Mouse (Mus musculus): ENCODE data around the gene Bmpr1b.

Gene Bmpr1b

GRCm38 (mm10) chr3:142113208-142113607 lies 56.0 kb downstream of the Bmpr1b start:
- DNase-seq = no peak

DNA sequence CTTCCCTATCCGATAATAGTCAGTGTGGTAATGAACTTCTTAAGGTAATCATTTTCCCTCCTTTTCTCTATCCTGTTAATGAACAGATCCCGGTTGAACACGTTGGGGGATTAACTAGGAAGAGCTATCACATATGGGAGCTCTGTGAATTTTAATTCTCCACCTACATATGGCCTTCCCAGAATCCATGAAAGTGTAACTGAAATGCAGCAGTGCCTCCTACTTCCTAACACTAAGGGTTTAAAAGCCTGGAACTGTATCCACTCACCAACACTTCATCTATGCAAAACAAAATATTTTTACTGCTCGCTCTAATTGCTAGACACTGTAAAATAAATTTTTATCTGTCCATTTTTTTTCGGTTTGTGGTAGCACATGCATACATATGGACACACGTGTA lies 63.0 kb downstream of the Bmpr1b start:
- DNase-seq = no peak

DNA sequence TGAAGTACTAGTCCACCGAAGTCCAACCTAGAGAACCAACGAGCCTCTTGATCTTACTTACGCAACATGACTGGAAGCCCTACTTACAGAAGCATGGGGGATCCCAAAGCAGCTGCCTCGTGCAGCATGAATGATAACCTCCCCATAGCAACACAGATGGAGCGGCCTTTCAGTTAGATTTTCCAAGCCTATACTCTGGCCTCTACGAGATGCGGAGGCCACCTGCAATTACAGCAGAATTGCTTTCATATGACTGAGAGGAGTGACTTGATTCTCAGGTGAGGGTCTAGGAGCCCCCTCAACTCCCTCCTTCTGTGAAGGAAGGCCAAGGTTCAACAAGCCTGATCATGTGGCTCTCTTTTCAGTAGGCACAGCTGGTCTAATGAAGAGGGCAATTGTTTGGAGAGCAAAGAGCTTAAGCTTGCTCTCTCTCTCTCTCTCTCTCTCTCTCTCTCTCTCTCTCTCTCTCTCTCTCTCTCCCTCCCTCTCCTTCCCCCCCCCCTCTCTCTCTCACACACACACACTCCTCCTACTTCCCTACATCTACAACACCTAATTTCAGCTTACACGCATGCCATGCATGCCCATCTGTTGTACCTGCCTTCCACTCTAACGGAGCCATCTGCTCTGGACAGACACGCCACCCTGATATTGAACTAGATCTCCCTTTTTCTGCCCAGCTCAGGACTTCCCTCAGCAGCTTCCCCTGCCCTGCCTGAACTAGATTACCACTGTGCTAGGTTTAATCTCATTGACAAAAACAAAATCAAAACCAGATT lies 65.0 kb downstream of the Bmpr1b start:
- no peak for DNase-seq

DNA sequence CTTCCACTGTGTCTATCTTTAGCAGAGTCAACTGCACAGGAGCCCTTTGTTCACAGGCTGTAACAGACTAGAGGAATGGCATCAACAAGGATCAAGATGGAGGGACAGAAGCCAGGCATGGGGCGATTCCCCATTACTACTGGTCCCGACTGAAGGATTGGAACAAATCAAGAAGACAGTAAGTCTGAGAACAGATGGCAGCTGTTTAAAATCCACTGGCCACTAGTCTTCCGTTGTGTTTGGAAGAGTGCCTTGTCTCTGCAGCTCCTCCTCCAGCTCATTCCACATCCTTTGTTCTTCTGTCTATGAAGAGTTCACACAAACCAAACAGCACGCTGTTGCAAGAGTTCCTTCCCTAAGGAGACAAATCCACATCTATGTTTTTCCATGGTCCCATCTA lies 65.6 kb downstream of the Bmpr1b start:
- no peak for DNase-seq

DNA sequence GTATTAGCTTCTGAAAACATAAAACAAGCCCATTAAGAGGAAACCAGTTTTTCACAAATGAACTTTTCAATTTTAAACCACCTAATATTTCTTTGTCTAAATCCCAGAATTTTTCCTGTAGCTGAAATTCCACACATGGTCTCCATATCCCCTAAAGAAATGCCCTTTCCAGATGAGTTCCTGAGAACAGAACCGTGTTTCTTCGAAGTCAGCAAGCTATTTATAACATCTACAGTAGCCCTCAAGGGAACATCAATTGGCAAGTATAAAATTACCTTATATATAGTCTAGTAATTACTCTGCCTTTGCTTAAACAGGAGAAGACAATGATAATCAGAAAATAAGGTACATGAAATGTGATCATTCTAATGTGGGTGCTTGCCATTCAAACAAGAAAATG lies 70.1 kb downstream of the Bmpr1b start:
- DNase-seq = no peak

DNA sequence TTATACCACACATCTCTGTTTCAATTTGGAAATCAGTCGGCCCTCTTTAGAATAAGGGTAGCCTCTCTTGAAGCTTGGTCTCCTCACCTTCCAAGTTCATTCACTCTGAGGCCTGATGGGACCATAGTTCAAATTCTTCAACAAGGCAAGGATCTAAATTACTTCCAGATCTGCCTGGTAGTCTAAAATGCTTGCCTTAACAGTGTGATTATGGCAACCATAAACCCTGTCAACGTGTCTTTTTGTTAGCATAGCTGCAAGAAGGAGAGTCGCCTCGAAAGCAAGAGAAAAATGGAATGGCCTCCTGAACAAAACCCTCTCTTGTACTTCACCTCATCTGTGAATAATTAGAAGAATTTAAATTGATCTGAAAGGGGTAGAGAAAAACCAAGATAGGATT lies 75.2 kb downstream of the Bmpr1b start:
- DNase-seq = no peak

DNA sequence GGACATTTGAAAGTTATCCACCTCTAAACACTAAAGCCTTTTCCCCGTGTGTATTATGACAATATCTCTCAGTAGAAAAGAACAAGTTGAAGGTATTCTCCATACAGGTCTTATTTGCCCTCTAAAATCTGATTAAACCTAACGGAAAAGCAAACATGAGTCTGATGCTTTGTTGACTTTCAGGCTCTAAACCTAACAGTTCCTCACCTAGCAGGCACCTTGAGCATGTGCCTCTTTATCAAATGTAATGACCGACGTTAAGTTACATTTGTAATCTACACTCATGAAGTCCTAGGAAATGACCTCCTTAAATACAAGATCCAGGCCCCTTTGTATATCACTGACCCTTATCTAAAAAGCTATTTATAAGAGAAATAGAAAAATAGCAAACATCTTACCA lies 79.5 kb downstream of the Bmpr1b start:
- DNase-seq = no peak

DNA sequence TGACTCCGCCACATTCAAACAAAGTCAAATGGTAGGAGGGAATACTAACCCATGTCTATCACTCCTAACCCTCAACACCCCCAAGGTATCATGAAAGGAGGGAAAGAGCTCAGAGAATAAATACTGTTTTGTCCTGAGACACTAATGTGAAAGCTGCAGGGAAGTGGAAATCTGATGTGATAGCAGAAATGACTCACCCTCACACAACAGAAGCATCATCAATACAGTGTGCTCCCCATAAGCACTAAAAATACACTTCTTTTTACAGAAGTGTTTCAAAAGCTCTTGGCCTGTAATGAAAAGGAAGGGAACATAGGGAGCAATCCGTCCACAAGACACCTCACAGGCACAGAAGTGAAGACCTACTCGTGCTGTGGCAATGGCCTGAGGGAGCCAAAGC lies 83.3 kb downstream of the Bmpr1b start:
- no peak for DNase-seq

GRCm38 (mm10) chr3:142084091-142084490 lies 85.1 kb downstream of the Bmpr1b start:
- DNase-seq = no peak

- DNase-seq = no peak
These were observed 91.4 kb downstream of the Bmpr1b start for GRCm38 (mm10) chr3:142077723-142078302.

DNA sequence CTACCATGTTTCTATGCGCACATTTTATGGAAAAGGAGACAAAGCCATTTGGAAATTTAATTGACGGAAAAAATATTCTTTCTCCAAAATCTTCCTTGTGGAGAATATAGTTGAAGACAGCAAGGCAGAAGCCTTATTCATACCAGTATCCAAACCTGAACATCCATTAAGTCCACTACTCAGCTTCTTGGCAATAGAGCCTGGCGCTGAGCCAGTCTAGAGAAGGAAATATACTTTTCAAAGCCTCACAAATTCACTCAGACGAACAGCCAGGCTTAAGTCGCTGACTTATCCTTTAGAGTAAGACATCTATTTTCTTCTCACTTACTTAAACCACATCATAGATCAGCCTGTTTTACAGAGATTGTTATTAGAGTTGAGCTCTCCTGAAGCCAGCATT lies 97.6 kb downstream of the Bmpr1b start:
- peak; percentile 15 to 16 for DNase-seq

GRCm38 (mm10) chr3:142066792-142067346 lies 102.4 kb downstream of the Bmpr1b start:
- DNase-seq = no peak

- DNase-seq = peak in 1 of 2 experiments; percentile 26
These were observed 104.1 kb downstream of the Bmpr1b start for GRCm38 (mm10) chr3:142065111-142065510.

DNA sequence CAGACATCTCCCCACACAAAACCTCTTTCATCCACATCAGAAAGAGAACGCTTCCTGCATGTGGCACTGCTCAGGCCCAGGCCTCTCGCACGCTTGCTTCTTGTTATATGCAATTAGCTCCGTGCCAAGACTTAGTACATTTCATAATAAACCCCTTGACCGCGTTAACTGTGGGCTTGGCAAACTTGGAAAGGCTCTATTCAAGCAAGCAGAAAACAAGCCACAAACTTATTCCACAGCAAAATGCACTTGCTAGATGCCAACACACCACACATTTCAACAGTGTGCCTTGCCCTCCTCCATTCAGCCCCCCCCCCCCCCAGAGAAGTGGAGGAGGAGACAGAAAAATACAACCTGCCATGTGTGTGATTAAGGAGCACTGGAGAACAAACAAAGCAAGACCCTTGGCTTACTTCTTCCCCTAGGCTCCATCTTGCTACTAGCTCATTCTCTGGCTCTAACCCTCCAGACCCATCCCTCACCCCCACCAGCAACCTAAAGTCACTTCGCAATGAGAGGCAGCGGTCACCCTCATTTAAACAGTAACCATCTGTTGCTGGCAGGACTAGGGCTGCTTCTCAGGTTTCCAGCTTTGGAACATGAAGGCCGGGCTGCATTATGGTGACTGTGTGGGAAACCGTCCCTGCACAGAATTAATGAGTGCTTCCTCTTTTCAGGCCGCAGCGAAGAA lies 105.5 kb downstream of the Bmpr1b start:
- peak; percentile 30 to 48 for DNase-seq

GRCm38 (mm10) chr3:142061267-142061666 lies 108.0 kb downstream of the Bmpr1b start:
- DNase-seq = no peak

DNA sequence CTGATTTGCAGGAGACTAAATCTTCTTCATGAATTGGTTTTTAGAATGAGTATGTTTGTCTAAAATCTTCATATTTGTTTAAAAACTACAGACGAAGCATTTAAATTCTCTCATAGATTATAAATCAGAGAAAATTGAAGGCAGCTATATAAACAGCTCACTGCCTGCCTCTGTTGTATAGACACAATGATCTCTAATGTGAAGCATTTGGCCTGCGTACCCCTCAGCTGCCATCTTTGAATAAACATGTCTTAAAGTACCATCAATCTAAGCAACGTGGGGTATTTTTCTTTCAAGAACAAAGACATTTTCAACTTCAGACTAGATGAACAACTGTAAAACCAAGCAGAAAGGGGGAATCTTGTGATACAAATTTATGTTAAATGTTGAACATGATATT lies 109.3 kb downstream of the Bmpr1b start:
- DNase-seq = no peak

DNA sequence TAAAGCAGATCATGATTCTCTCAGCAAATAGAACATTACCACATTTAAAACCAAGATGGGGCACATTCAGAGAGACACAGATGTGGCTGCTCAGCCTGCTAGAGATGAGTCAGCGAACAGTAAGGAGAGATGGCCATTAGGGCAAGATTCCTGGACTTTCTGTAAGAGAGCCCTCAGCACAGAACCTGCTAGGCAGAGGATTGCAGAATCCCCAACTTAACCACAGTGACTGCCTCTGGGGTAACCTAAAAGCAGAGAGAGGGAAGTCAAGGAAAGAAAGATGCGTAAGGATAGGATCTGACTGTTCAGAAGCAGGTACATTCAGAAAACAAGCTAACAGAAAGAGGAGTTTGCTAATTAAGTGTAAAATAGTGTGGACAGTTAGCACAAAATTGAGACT lies 118.5 kb downstream of the Bmpr1b start:
- DNase-seq = no peak

DNA sequence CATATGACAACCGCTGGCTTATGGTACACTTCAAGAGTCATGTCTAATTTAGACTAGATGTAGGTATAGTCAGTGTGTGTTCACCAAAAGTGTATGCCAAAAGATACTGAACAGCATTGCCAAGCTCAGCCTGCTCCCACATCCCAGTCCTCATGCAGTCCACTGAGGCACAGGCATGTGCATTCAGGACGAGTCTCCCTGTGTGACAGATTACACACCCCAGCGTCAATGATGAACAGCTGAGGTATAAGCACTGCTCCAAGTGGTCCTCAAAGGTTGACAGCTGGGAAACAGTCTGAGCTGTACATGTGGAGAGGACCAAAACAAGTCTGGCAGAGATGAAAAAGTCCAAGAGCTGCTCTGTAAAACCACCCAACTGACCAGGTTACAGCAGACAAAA lies 119.6 kb downstream of the Bmpr1b start:
- no peak for DNase-seq

DNA sequence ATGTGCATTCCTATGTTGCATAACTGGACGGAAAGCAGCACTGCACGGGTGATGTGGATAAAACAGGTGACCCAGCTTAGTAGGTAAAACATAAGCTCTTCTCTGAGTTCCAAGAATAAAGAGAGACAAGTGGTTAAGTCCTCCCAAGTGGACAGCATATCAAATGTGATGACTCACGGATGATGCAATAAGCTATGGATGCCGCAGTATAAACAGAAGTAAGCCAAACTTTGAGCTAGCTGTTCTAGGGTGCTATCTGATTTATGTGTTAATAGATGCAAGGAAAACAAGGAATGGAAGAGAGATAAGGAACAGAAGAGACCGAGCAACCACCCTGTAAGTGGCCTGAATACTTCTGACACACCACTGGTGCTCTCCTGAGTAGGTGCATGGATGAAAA lies 120.1 kb downstream of the Bmpr1b start:
- no peak for DNase-seq

- no peak for DNase-seq
These were observed 120.7 kb downstream of the Bmpr1b start for GRCm38 (mm10) chr3:142048493-142048892.

- DNase-seq = no peak
These were observed 125.8 kb downstream of the Bmpr1b start for GRCm38 (mm10) chr3:142043463-142043862.

DNA sequence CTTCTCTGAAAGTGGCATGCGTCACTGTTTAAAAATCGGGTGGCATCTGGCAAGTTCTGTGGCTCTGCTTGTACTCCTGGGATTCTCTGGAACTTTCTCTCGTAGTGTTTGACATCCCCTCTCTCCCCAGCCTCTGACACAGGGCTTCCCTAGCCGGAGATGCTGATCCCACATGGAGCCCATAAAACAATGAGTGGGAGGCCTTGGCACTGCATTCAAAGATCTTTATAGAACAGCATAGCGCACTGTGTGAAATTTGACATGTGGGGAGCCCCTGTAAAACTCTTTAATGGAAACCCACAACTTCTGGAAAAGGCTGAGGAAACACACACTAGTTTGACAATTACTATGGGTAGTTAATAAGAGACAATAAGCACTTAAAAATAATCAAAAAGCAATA lies 126.2 kb downstream of the Bmpr1b start:
- DNase-seq = no peak

- DNase-seq = no peak
These were observed 128.9 kb downstream of the Bmpr1b start for GRCm38 (mm10) chr3:142040345-142040744.

DNA sequence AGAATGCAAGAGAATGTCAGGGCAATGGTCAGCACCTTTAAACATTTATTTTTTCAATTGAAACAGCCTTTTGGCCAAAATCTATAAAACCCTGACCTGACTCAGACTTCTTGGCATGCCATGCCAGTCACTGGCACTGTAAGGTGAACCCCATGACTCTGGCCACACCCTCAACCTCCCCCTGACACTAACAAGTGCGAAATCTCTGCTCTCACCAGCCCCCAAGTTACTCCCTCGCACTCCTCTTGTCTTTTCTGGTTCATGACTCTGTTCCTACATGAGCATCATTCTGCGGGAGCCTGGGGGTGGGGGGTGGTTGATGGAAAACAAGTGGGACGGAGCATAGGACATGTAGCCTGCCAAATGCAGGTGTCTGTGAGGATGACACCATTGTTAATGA lies 135.1 kb downstream of the Bmpr1b start:
- peak; percentile 12 to 26 for DNase-seq
